Comparison of ENCODE assay signal across 8 mouse cellular contexts in the genomic region with DNA sequence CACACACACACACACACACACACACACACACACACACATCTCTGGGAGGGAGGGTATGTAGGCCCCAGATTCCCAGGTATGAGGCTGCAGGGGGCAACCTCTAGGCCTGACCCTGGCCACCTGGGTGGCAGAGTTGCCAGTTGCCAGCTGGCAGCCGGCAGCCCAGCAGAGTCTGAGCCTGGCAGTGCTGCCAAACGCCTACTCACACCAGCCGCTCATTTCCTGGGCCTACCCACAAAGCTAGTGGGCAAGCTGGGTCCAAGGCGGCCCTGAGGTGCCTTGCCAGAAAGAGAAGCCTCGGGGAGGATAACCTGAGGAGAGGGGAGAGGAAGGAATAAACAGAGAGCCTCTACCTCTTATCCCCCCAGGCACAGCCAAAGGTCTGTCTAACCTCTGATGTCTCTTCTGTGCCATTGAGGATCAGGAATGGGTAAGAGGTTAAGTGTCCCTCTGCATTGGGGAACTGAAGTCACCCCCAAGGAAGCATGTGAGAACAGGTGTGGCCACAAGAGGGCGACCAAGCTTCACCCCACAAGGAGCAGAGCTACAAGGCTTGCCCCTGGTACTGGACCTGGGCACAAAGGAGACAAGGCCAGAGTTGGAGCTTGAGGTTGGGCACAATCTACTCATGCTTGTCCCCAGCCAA.
DNase-seq lines count a peak whose midpoint lies in the region; ATAC-seq lines count a peak whose summit lies in the region.
"Had no signal": no experiment of that assay in that cellular context is flagged by ENCODE, and none has a peak within 500 bp of the region (broad histone marks: within the 10 kb centered on the region; RNA-seq: fewer than 3 reads in every experiment).

No protein-coding gene starts in this region.

- ATAC-seq in forebrain, embryonic 13.5 days = peak; percentile 54
- ATAC-seq in hindbrain, embryonic 12.5 days (ENCODE audit: low FRiP score) = peak; percentile 38; the same call in 1 of the 2 replicates
- ATAC-seq in midbrain, embryonic 11.5 days (ENCODE audit: low FRiP score) = peak; percentile 35; the same call in 1 of the 2 replicates

- 50% methylated on average over 6 of the region's 6 CpGs for WGBS in forebrain, embryonic 13.5 days
- 54% methylated on average over 6 of the region's 6 CpGs for WGBS in hindbrain, embryonic 12.5 days
- 55% methylated on average over 6 of the region's 6 CpGs for WGBS in midbrain, embryonic 11.5 days

- H3K4me2 ChIP-seq in forebrain, embryonic 13.5 days = no peak overlapping the region
- H3K4me2 ChIP-seq in hindbrain, embryonic 12.5 days (replicated peaks) = no peak overlapping the region
- H3K4me2 ChIP-seq in midbrain, embryonic 11.5 days = no peak overlapping the region

- peak; percentile 66 for DNase-seq in R1 (ENCODE audit: low read depth, low spot score)
- DNase-seq in c-Kit-positive CD71-positive TER-119-negative erythroid progenitor cells, embryonic 14.5 days (ENCODE audit: low read depth) = peak; percentile 20
- peak; percentile 68 to 70 for DNase-seq in left cerebral cortex, adult 8-10 months (ENCODE audit: low spot score in 2 of 2)
- peak; percentile 94 for DNase-seq in midbrain, embryonic 11.5 days (ENCODE audit: low spot score, missing footprints)
- peak; percentile 19 for DNase-seq in spleen, adult 12 weeks (ENCODE audit: low spot score)

- H3K4me3 ChIP-seq in forebrain, embryonic 13.5 days = no peak overlapping the region
- no peak overlapping the region for H3K4me3 ChIP-seq in hindbrain, embryonic 12.5 days
- no peak overlapping the region for H3K4me3 ChIP-seq in midbrain, embryonic 11.5 days (ENCODE audit: low read depth, low read length)
- H3K4me3 ChIP-seq: megakaryocyte, embryonic 14.5 days had no signal

- no peaks in the 10 kb centered on the region for H3K36me3 ChIP-seq in forebrain, embryonic 13.5 days (ENCODE audit: poor library complexity, severe bottlenecking)
- H3K36me3 ChIP-seq in hindbrain, embryonic 12.5 days = no peaks in the 10 kb centered on the region
- H3K36me3 ChIP-seq in midbrain, embryonic 11.5 days (ENCODE audit: control insufficient read depth, insufficient read depth, low read length) = no peaks in the 10 kb centered on the region

- no peak overlapping the region for H3K9ac ChIP-seq in forebrain, embryonic 13.5 days
- no peak overlapping the region for H3K9ac ChIP-seq in hindbrain, embryonic 12.5 days
- H3K9ac ChIP-seq in midbrain, embryonic 11.5 days (ENCODE audit: low read length) = no peak overlapping the region

- H3K27ac ChIP-seq in forebrain, embryonic 13.5 days = peak overlapping the region; percentile 14; the same call in 1 of the 2 replicates
- H3K27ac ChIP-seq in hindbrain, embryonic 12.5 days = no peak overlapping the region; the same call in 1 of the 2 replicates
- no peak overlapping the region for H3K27ac ChIP-seq in midbrain, embryonic 11.5 days (ENCODE audit: low read depth, low read length)

- 0 out of 2 replicates have a peak, but pooled peaks cover 15% of the 10 kb centered on the region for H3K27me3 ChIP-seq in forebrain, embryonic 13.5 days
- no peaks in the 10 kb centered on the region for H3K27me3 ChIP-seq in hindbrain, embryonic 12.5 days
- H3K27me3 ChIP-seq in midbrain, embryonic 11.5 days (ENCODE audit: control insufficient read depth, insufficient read depth, low read length) = no peaks in the 10 kb centered on the region

- H3K9me3 ChIP-seq in forebrain, embryonic 13.5 days (replicated peaks) = no peaks in the 10 kb centered on the region
- H3K9me3 ChIP-seq in hindbrain, embryonic 12.5 days (replicated peaks) = no peaks in the 10 kb centered on the region
- no peaks in the 10 kb centered on the region for H3K9me3 ChIP-seq in midbrain, embryonic 11.5 days (ENCODE audit: control insufficient read depth, low read length)
- H3K9me3 ChIP-seq: megakaryocyte, embryonic 14.5 days had no signal

- peaks cover 63% of the 10 kb centered on the region for H3K4me1 ChIP-seq in forebrain, embryonic 13.5 days
- peaks cover 9% of the 10 kb centered on the region; the same call in 1 of the 2 replicates for H3K4me1 ChIP-seq in hindbrain, embryonic 12.5 days
- H3K4me1 ChIP-seq in midbrain, embryonic 11.5 days (ENCODE audit: control insufficient read depth, insufficient read depth, low read length) = no peaks in the 10 kb centered on the region
- H3K4me1 ChIP-seq: megakaryocyte, embryonic 14.5 days had no signal

Comparison
In these comparisons a context has a peak if more than half of its experiments do, and no peak if none do; other contexts are left out.
1. DNase-seq: peak in every context shown above with its lines; median percentile 94 in midbrain, embryonic 11.5 days; 69 in left cerebral cortex, adult 8-10 months; 66 in R1; 20 in c-Kit-positive CD71-positive TER-119-negative erythroid progenitor cells, embryonic 14.5 days; 19 in spleen, adult 12 weeks.